Comparison of ENCODE assay signal across 8 mouse cellular contexts in the genomic region with DNA sequence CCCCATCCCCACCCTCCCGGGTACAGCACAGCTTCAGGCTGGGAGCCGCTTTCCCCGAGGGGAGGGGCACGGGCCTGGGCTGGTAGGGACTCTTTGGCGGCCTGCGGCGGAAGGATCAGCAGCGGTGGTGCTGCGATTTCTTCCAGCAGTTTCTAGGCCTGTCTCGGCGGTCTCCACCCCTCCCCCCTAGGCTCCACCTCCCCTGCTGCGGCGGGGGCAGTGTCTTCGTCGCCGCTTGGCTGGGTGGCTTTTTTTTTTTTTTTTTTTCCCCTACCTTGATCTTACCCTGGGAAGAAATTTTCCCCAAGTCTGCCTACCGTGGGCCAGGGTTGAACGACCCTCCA. TPM values are rescaled to one million over a fixed set of nuclear protein-coding genes. Genes with fewer than 3 reads are reported as not detected.
A peak's percentile ranks its signal among the peaks of the same experiment; 100 is the strongest.
DNase-seq lines count a peak whose midpoint lies in the region; ATAC-seq and TF ChIP-seq lines count a peak whose summit lies in the region.

No protein-coding gene starts in this region.

- peak overlapping the region; percentile 99 for H3K4me3 ChIP-seq in forebrain, embryonic 13.5 days
- H3K4me3 ChIP-seq in liver, postnatal 0 days (ENCODE audit: low read depth, low read length), result peak overlapping the region; percentile 100
- H3K4me3 ChIP-seq in neural tube, embryonic 14.5 days (ENCODE audit: low read depth, low read length), result peak overlapping the region; percentile 100
- peak overlapping the region; percentile 90 for H3K4me3 ChIP-seq in testis, adult 2 months (ENCODE audit: control insufficient read depth, low read depth, low read length)

- no peaks in the 10 kb centered on the region for H3K9me3 ChIP-seq in forebrain, embryonic 13.5 days (replicated peaks)
- no peaks in the 10 kb centered on the region for H3K9me3 ChIP-seq in liver, postnatal 0 days (ENCODE audit: low read length)
- H3K9me3 ChIP-seq in neural tube, embryonic 14.5 days (ENCODE audit: control insufficient read depth, low read length), result no peaks in the 10 kb centered on the region

- peak overlapping the region; percentile 99 for H3K27ac ChIP-seq in forebrain, embryonic 13.5 days
- peak overlapping the region; percentile 96 for H3K27ac ChIP-seq in liver, postnatal 0 days (ENCODE audit: low read depth)
- H3K27ac ChIP-seq in neural tube, embryonic 14.5 days (ENCODE audit: low read depth, low read length), result peak overlapping the region; percentile 99
- peak overlapping the region; percentile 98 for H3K27ac ChIP-seq in testis, adult 2 months (ENCODE audit: control insufficient read depth, insufficient read depth, low read depth, low read length)

- ATAC-seq in cerebellum, adult (ENCODE audit: insufficient number of reproducible peaks, low FRiP score, low TSS enrichment), result peak; percentile 32
- ATAC-seq in forebrain, embryonic 13.5 days, result peak; percentile 67
- ATAC-seq in liver, postnatal 0 days, result peak; percentile 72
- peak; percentile 69 for ATAC-seq in neural tube, embryonic 14.5 days (ENCODE audit: low read depth)

- peak; percentile 97 for DNase-seq in ES-CJ7 (ENCODE audit: low read depth, low spot score)
- DNase-seq in heart, postnatal 10 days, result peak; percentile 98
- DNase-seq in layer of hippocampus, adult 11-12 months (ENCODE audit: low spot score), result peak; percentile 98
- peak; percentile 94 for DNase-seq in liver, postnatal 0 days

- peak overlapping the region; percentile 91 for H3K4me2 ChIP-seq in forebrain, embryonic 13.5 days
- peak overlapping the region; percentile 98 for H3K4me2 ChIP-seq in liver, postnatal 0 days (ENCODE audit: low read depth, low read length)
- peak overlapping the region; percentile 92 for H3K4me2 ChIP-seq in neural tube, embryonic 14.5 days (ENCODE audit: low read depth, low read length)

- peaks cover 45% of the 10 kb centered on the region for H3K4me1 ChIP-seq in forebrain, embryonic 13.5 days
- peaks cover 20% of the 10 kb centered on the region for H3K4me1 ChIP-seq in liver, postnatal 0 days (ENCODE audit: insufficient read depth)
- H3K4me1 ChIP-seq in neural tube, embryonic 14.5 days (ENCODE audit: control insufficient read depth, insufficient read depth, low read length), result peaks cover 20% of the 10 kb centered on the region
- H3K4me1 ChIP-seq in testis, adult 2 months (ENCODE audit: control insufficient read depth, insufficient read depth, low read length), result peaks cover 11% of the 10 kb centered on the region

- no peaks in the 10 kb centered on the region for H3K27me3 ChIP-seq in forebrain, embryonic 13.5 days
- no peaks in the 10 kb centered on the region for H3K27me3 ChIP-seq in liver, postnatal 0 days (ENCODE audit: insufficient read depth, low read length)
- H3K27me3 ChIP-seq in neural tube, embryonic 14.5 days (ENCODE audit: control insufficient read depth, insufficient read depth, low read length), result no peaks in the 10 kb centered on the region
- H3K27me3 ChIP-seq in testis, adult 2 months (ENCODE audit: control insufficient read depth, insufficient read depth, low read length), result no peaks in the 10 kb centered on the region

- peak; percentile 48; the same call in 1 of the 2 replicates for TF ChIP-seq POLR2A in testis, adult 2 months (IDR thresholded peaks at IDR 0.05; ENCODE audit: control insufficient read depth, low read depth, low read length)

- no peak for TF ChIP-seq CTCF in liver, postnatal 0 days (IDR thresholded peaks at IDR 0.05; ENCODE audit: low read depth)
- TF ChIP-seq CTCF in testis, adult 2 months (IDR thresholded peaks at IDR 0.05; ENCODE audit: control insufficient read depth, insufficient read depth, insufficient replicate concordance, low read depth, low read length), result no peak

- peaks cover 30% of the 10 kb centered on the region for H3K36me3 ChIP-seq in forebrain, embryonic 13.5 days (ENCODE audit: poor library complexity, severe bottlenecking)
- H3K36me3 ChIP-seq in liver, postnatal 0 days (replicated peaks; ENCODE audit: insufficient read depth, low read length), result peaks cover 30% of the 10 kb centered on the region
- H3K36me3 ChIP-seq in neural tube, embryonic 14.5 days (ENCODE audit: control insufficient read depth, insufficient read depth, low read length), result peaks cover 30% of the 10 kb centered on the region
- H3K36me3 ChIP-seq in testis, adult 2 months (ENCODE audit: control insufficient read depth, insufficient read depth, low read length), result peaks cover 4% of the 10 kb centered on the region

- intact Hi-C loops in heart, postnatal 10 days (cut with DNase I), result no loop called here

- peak overlapping the region; percentile 99 for H3K9ac ChIP-seq in forebrain, embryonic 13.5 days
- H3K9ac ChIP-seq in liver, postnatal 0 days (replicated peaks), result peak overlapping the region; percentile 98
- peak overlapping the region; percentile 98 for H3K9ac ChIP-seq in neural tube, embryonic 14.5 days (replicated peaks; ENCODE audit: low read depth, low read length)

- WGBS in forebrain, embryonic 13.5 days, result 0% methylated on average over 18 of the region's 18 CpGs
- WGBS in liver, postnatal 0 days (ENCODE audit: insufficient replicate concordance), result under 1% methylated on average over 15 of the region's 18 CpGs
- under 1% methylated on average over 18 of the region's 18 CpGs for WGBS in neural tube, embryonic 14.5 days

- TF ChIP-seq EP300 in liver, postnatal 0 days (IDR thresholded peaks at IDR 0.05; ENCODE audit: low read depth), result peak; percentile 48

RNA-seq across cellular contexts. Expression of a gene that starts 0.7 kb away (rescaled TPM):
- 1,763 and 1,849 TPM in 2 replicates for polyA plus RNA-seq in forebrain, embryonic 13.5 days (2015; fragmentation: Nextera tagmentation; extraction: Ambion mirVana)
- total RNA-seq in heart, postnatal 10 days (2021), result 1,000 to 10,000 TPM; 1,000 to 1,054 TPM
- 419 and 445 TPM in 2 replicates for polyA plus RNA-seq in liver, postnatal 0 days (2015; fragmentation: Nextera tagmentation; extraction: Ambion mirVana)
- polyA plus RNA-seq in neural tube, embryonic 14.5 days (2014; fragmentation: Nextera tagmentation; extraction: Ambion mirVana), result 1,278 and 1,406 TPM in 2 replicates
- 99.1 and 109 TPM in 2 replicates for polyA plus RNA-seq in testis, adult 2 months (2012; rRNA removed)

RNA-seq across cellular contexts. Expression of a gene that starts 10.1 kb away (rescaled TPM):
- 89.1 and 107 TPM in 2 replicates for polyA plus RNA-seq in forebrain, embryonic 13.5 days (2015; fragmentation: Nextera tagmentation; extraction: Ambion mirVana)
- total RNA-seq in heart, postnatal 10 days (2021), result 10 to 100 TPM; 34.5 to 36.8 TPM
- polyA plus RNA-seq in liver, postnatal 0 days (2015; fragmentation: Nextera tagmentation; extraction: Ambion mirVana), result 47.7 and 47.9 TPM in 2 replicates
- 72.2 and 79.3 TPM in 2 replicates for polyA plus RNA-seq in neural tube, embryonic 14.5 days (2014; fragmentation: Nextera tagmentation; extraction: Ambion mirVana)
- polyA plus RNA-seq in testis, adult 2 months (2012; rRNA removed), result 26.6 and 35.6 TPM in 2 replicates

RNA-seq across cellular contexts. Expression of a gene that starts 18.2 kb away (rescaled TPM):
- 5.1 TPM in 2 replicates for polyA plus RNA-seq in forebrain, embryonic 13.5 days (2015; fragmentation: Nextera tagmentation; extraction: Ambion mirVana)
- 1 to 10 TPM; 1.8 to 2.7 TPM for total RNA-seq in heart, postnatal 10 days (2021)
- 2.8 and 3.0 TPM in 2 replicates for polyA plus RNA-seq in liver, postnatal 0 days (2015; fragmentation: Nextera tagmentation; extraction: Ambion mirVana)
- polyA plus RNA-seq in neural tube, embryonic 14.5 days (2014; fragmentation: Nextera tagmentation; extraction: Ambion mirVana), result 4.2 and 4.9 TPM in 2 replicates
- 0.83 and 0.95 TPM in 2 replicates for polyA plus RNA-seq in testis, adult 2 months (2012; rRNA removed)

RNA-seq across cellular contexts. Expression of a gene that starts 24.3 kb away (rescaled TPM):
- 23.1 and 26.2 TPM in 2 replicates for polyA plus RNA-seq in forebrain, embryonic 13.5 days (2015; fragmentation: Nextera tagmentation; extraction: Ambion mirVana)
- total RNA-seq in heart, postnatal 10 days (2021), result under 1 TPM; 0.05 to 0.12 TPM
- 0.13 and 0.19 TPM in 2 replicates for polyA plus RNA-seq in liver, postnatal 0 days (2015; fragmentation: Nextera tagmentation; extraction: Ambion mirVana)
- polyA plus RNA-seq in neural tube, embryonic 14.5 days (2014; fragmentation: Nextera tagmentation; extraction: Ambion mirVana), result 14.3 and 15.0 TPM in 2 replicates
- polyA plus RNA-seq in testis, adult 2 months (2012; rRNA removed), result 0.35 and 0.37 TPM in 2 replicates

RNA-seq across cellular contexts. Expression of a gene that starts 25.7 kb away (rescaled TPM):
- 47.2 and 51.9 TPM in 2 replicates for polyA plus RNA-seq in forebrain, embryonic 13.5 days (2015; fragmentation: Nextera tagmentation; extraction: Ambion mirVana)
- total RNA-seq in heart, postnatal 10 days (2021), result 10 to 100 TPM; 88.3 to 99.0 TPM
- polyA plus RNA-seq in liver, postnatal 0 days (2015; fragmentation: Nextera tagmentation; extraction: Ambion mirVana), result 83.0 and 91.6 TPM in 2 replicates
- 29.1 and 35.9 TPM in 2 replicates for polyA plus RNA-seq in neural tube, embryonic 14.5 days (2014; fragmentation: Nextera tagmentation; extraction: Ambion mirVana)
- 138 and 143 TPM in 2 replicates for polyA plus RNA-seq in testis, adult 2 months (2012; rRNA removed)

Comparison
In these comparisons a context has a peak if more than half of its experiments do, and no peak if none do; other contexts are left out.
1. Peak in every context shown above with its lines: DNase-seq, ATAC-seq, H3K4me3 ChIP-seq and H3K27ac ChIP-seq.